ENCODE assay signal across 8 mouse cellular contexts in the genomic region with DNA sequence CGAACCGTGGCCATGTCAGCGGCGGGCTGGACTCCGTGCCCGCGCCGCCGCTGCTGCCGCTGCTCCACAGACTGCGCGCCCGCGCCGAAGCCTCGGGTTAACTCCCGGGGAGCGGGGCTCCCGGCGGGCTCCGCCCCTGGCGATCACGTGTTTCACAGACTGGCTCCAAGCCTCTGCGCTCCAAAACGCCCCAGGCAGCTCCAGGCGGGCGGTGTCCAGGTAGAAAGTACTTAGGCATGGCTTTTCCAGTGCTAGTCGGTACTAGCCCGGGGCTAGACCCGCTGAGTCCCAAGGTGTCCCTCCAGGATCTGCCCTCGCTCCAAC. TPM values are rescaled to one million over a fixed set of nuclear protein-coding genes. Genes with fewer than 3 reads are reported as not detected.
DNase-seq lines count a peak whose midpoint lies in the region; ATAC-seq and TF ChIP-seq lines count a peak whose summit lies in the region.

A gene (minus strand): TSS at position 138 of the 324 bp plus-strand sequence.

- no peak for ATAC-seq in erythroblast, adult 5-6 weeks (replicated peaks; ENCODE audit: low FRiP score, poor library complexity, severe bottlenecking)
- ATAC-seq in limb, embryonic 11.5 days (ENCODE audit: insufficient number of reproducible peaks, low FRiP score, low TSS enrichment, low read depth): peak; percentile 86
- peak; percentile 95; the same call in 1 of the 2 replicates for ATAC-seq in midbrain, embryonic 13.5 days

- no peak for TF ChIP-seq CTCF in kidney, adult 2 months (conservative IDR thresholded peaks at IDR 0.05; ENCODE audit: insufficient read depth, insufficient read length, low read depth, low read length)
- no peak for TF ChIP-seq CTCF in small intestine, adult 2 months (IDR thresholded peaks at IDR 0.05; ENCODE audit: extremely low read depth, insufficient read length, insufficient replicate concordance, low read depth, low read length)

- peak within 1 kb of the TSS; percentile 82 for H3K4me2 ChIP-seq in limb, embryonic 11.5 days (ENCODE audit: low read depth, severe bottlenecking)
- peak within 1 kb of the TSS; percentile 96 for H3K4me2 ChIP-seq in midbrain, embryonic 13.5 days (replicated peaks)

- under 1% methylated on average over 31 of the region's 31 CpGs for WGBS in embryonic facial prominence, embryonic 10.5 days
- WGBS in kidney, adult 2 months: under 1% methylated on average over 31 of the region's 31 CpGs
- 0% methylated on average over 30 of the region's 31 CpGs for WGBS in limb, embryonic 11.5 days
- WGBS in midbrain, embryonic 13.5 days: 1% methylated on average over 31 of the region's 31 CpGs
- WGBS in small intestine, adult 2 months: 0% methylated on average over 31 of the region's 31 CpGs

- H3K4me1 ChIP-seq in erythroblast, embryonic 14.5 days (ENCODE audit: control insufficient read depth): peaks cover 15% of the 10 kb centered on the region
- peaks cover 24% of the 10 kb centered on the region for H3K4me1 ChIP-seq in embryonic facial prominence, embryonic 10.5 days
- H3K4me1 ChIP-seq in kidney, adult 2 months (ENCODE audit: control insufficient read depth, insufficient read depth, low read length): peaks cover 14% of the 10 kb centered on the region
- H3K4me1 ChIP-seq in limb, embryonic 11.5 days (ENCODE audit: control insufficient read depth, insufficient read depth, low read length): no peaks in the 10 kb centered on the region
- peaks cover 20% of the 10 kb centered on the region for H3K4me1 ChIP-seq in midbrain, embryonic 13.5 days (replicated peaks)
- H3K4me1 ChIP-seq in small intestine, adult 2 months (ENCODE audit: control insufficient read depth, insufficient read depth, insufficient read length, low read length): peaks cover 3% of the 10 kb centered on the region; the same call in 1 of the 2 replicates

- peaks cover 45% of the 10 kb centered on the region for H3K27me3 ChIP-seq in erythroblast, embryonic 14.5 days (ENCODE audit: control insufficient read depth)
- peaks cover 49% of the 10 kb centered on the region for H3K27me3 ChIP-seq in embryonic facial prominence, embryonic 10.5 days (replicated peaks; ENCODE audit: low read depth, poor library complexity, severe bottlenecking)
- H3K27me3 ChIP-seq in kidney, adult 2 months (replicated peaks; ENCODE audit: control insufficient read depth, insufficient read depth, low read length): no peaks in the 10 kb centered on the region
- H3K27me3 ChIP-seq in limb, embryonic 11.5 days (ENCODE audit: control insufficient read depth, insufficient read depth, low read length): peaks cover 14% of the 10 kb centered on the region
- H3K27me3 ChIP-seq in midbrain, embryonic 13.5 days: peaks cover 29% of the 10 kb centered on the region
- no peaks in the 10 kb centered on the region for H3K27me3 ChIP-seq in small intestine, adult 2 months (ENCODE audit: control insufficient read depth, insufficient read depth, low read length)

- peak within 1 kb of the TSS; percentile 79 for H3K27ac ChIP-seq in embryonic facial prominence, embryonic 10.5 days (replicated peaks)
- peak within 1 kb of the TSS; percentile 95 for H3K27ac ChIP-seq in kidney, adult 2 months (ENCODE audit: insufficient read depth, low read depth, low read length)
- no peak within 1 kb of the TSS for H3K27ac ChIP-seq in limb, embryonic 11.5 days (replicated peaks; ENCODE audit: low read depth, low read length)
- H3K27ac ChIP-seq in midbrain, embryonic 13.5 days: no peak within 1 kb of the TSS
- peak within 1 kb of the TSS; percentile 97 for H3K27ac ChIP-seq in small intestine, adult 2 months (ENCODE audit: insufficient read depth, low read depth, low read length)

- no peaks in the 10 kb centered on the region for H3K9me3 ChIP-seq in erythroblast, embryonic 14.5 days (ENCODE audit: control insufficient read depth, low read length)
- no peaks in the 10 kb centered on the region for H3K9me3 ChIP-seq in embryonic facial prominence, embryonic 10.5 days
- no peaks in the 10 kb centered on the region for H3K9me3 ChIP-seq in limb, embryonic 11.5 days (ENCODE audit: control insufficient read depth, low read length)
- H3K9me3 ChIP-seq in midbrain, embryonic 13.5 days: no peaks in the 10 kb centered on the region

- peak; percentile 88 for DNase-seq in embryonic facial prominence, embryonic 10.5 days (ENCODE audit: low spot score)
- peak; percentile 92 to 95 for DNase-seq in heart, adult 18-20 months
- peak; percentile 96 for DNase-seq in kidney, adult 2 months
- peak; percentile 88 for DNase-seq in limb, embryonic 11.5 days (ENCODE audit: low spot score)

- H3K9ac ChIP-seq in limb, embryonic 11.5 days (ENCODE audit: low read length): peak within 1 kb of the TSS; percentile 72
- peak within 1 kb of the TSS; percentile 73 for H3K9ac ChIP-seq in midbrain, embryonic 13.5 days (replicated peaks)

- no peaks in the 10 kb centered on the region for H3K36me3 ChIP-seq in erythroblast, embryonic 14.5 days (ENCODE audit: control insufficient read depth)
- H3K36me3 ChIP-seq in embryonic facial prominence, embryonic 10.5 days (replicated peaks): no peaks in the 10 kb centered on the region
- no peaks in the 10 kb centered on the region for H3K36me3 ChIP-seq in kidney, adult 2 months (ENCODE audit: control insufficient read depth, insufficient read depth, low read length)
- H3K36me3 ChIP-seq in limb, embryonic 11.5 days (ENCODE audit: control insufficient read depth, insufficient read depth, low read length): no peaks in the 10 kb centered on the region
- H3K36me3 ChIP-seq in midbrain, embryonic 13.5 days: no peaks in the 10 kb centered on the region
- no peaks in the 10 kb centered on the region for H3K36me3 ChIP-seq in small intestine, adult 2 months (ENCODE audit: control insufficient read depth, insufficient read depth, low read length)

- peak within 1 kb of the TSS; percentile 69 for H3K4me3 ChIP-seq in erythroblast, embryonic 14.5 days (replicated peaks)
- peak within 1 kb of the TSS; percentile 81 for H3K4me3 ChIP-seq in embryonic facial prominence, embryonic 10.5 days
- peak within 1 kb of the TSS; percentile 88 for H3K4me3 ChIP-seq in kidney, adult 2 months (ENCODE audit: insufficient read depth, low read depth, low read length)
- peak within 1 kb of the TSS; percentile 57 for H3K4me3 ChIP-seq in limb, embryonic 11.5 days (ENCODE audit: low read depth, low read length)
- H3K4me3 ChIP-seq in midbrain, embryonic 13.5 days (replicated peaks): peak within 1 kb of the TSS; percentile 74
- peak within 1 kb of the TSS; percentile 93 for H3K4me3 ChIP-seq in small intestine, adult 2 months (ENCODE audit: low read depth, low read length)

- peak; percentile 19 for TF ChIP-seq POLR2A in kidney, adult 2 months (IDR thresholded peaks at IDR 0.05; ENCODE audit: low read depth, low read length)
- TF ChIP-seq POLR2A in small intestine, adult 2 months (IDR thresholded peaks at IDR 0.05; ENCODE audit: low read depth, low read length): peak; percentile 82

RNA-seq across cellular contexts. Expression of the gene that starts here (rescaled TPM):
- 0.10 TPM in 1 of 2 replicates, not detected in the other for polyA plus RNA-seq in erythroblast, embryonic 14.5 days (2012)
- 1.9 TPM in 1 of 2 replicates, not detected in the other for total RNA-seq in erythroblast, adult 5-6 weeks (2015; ENCODE audit: low replicate concordance)
- 0.17 TPM in 1 of 2 replicates, not detected in the other for total RNA-seq in erythroblast, adult 5-6 weeks (2017; ENCODE audit: low replicate concordance)
- 2.5 and 2.8 TPM in 2 replicates for polyA plus RNA-seq in embryonic facial prominence, embryonic 10.5 days (2016; fragmentation: Nextera tagmentation; extraction: Ambion mirVana)
- 1 to 10 TPM; 1.6 to 1.8 TPM for total RNA-seq in heart, adult 18-20 months (2021)
- polyA plus RNA-seq in kidney, adult 2 months (2012; rRNA removed): 15.7 and 16.0 TPM in 2 replicates
- polyA plus RNA-seq in limb, embryonic 11.5 days (2014; fragmentation: Nextera tagmentation; extraction: Ambion mirVana): 4.1 and 4.9 TPM in 2 replicates
- polyA plus RNA-seq in midbrain, embryonic 13.5 days (2015; fragmentation: Nextera tagmentation; extraction: Ambion mirVana): 1.7 and 1.9 TPM in 2 replicates
- 3.5 and 15.7 TPM in 2 replicates for polyA plus RNA-seq in small intestine, adult 2 months (2012; rRNA removed)

Comparison
In these comparisons a context has a peak if more than half of its experiments do, and no peak if none do; other contexts are left out.
1. H3K27ac ChIP-seq: peak in embryonic facial prominence, embryonic 10.5 days (single experiment), kidney, adult 2 months (single experiment) and small intestine, adult 2 months (single experiment); none in limb, embryonic 11.5 days (single experiment) and midbrain, embryonic 13.5 days (single experiment).
2. Peak in every context shown above with its lines, with median percentiles within 50 percentile points of each other: H3K4me3 ChIP-seq and DNase-seq.